Mouse (Mus musculus): ENCODE results near the gene Pigo. TPM values are rescaled to one million over a fixed set of nuclear protein-coding genes. Genes with fewer than 3 reads are reported as not detected.

Gene Pigo
- polyA plus RNA-seq, 1 experiment from 2014 or later: 16.6 TPM

DNA sequence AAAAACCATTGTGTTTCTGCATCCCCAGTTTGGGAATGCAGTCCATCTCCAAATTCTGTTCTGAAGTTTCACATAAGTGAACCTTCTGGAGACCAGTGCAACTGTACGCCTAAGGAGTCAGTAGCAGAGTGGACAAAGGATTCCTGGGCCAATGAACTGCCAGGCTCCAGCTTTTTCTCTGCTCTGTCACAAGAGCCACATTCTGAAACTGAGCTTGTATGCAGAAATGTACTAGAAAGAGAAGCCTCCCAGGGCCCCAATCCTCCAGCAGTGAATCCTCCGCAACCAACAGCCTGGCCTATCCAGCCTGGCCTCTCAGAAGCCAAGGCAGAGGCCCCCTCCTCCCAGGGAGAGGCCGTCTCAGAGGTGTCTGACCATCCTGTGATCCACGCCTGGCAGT lies 52.7 kb downstream of the Pigo start:
- Histone ChIP-seq H3K36me3 (ENCODE audit: control insufficient read depth, insufficient read depth, low read length) (peaks cover 11% of the 10 kb centered on the region), H3K27ac (replicated peaks; ENCODE audit: low read depth, low read length) (no peak overlapping the region), H3K9me3 (ENCODE audit: control insufficient read depth, low read length) (no peaks in the 10 kb centered on the region), H3K9ac (ENCODE audit: low read depth, low read length) (no peak overlapping the region), H3K4me3 (ENCODE audit: low read depth, low read length) (no peak overlapping the region), H3K4me1 (ENCODE audit: control insufficient read depth, insufficient read depth, low read length) (no peaks in the 10 kb centered on the region), H3K27me3 (replicated peaks; ENCODE audit: control insufficient read depth, insufficient read depth, low read length) (no peaks in the 10 kb centered on the region), H3K4me2 (ENCODE audit: low read depth, low read length) (no peak overlapping the region)
- WGBS: 78% methylated on average over 4 of the region's 4 CpGs
- DNase-seq (ENCODE audit: low spot score): no peak
- ATAC-seq (ENCODE audit: low read depth): no peak

DNA sequence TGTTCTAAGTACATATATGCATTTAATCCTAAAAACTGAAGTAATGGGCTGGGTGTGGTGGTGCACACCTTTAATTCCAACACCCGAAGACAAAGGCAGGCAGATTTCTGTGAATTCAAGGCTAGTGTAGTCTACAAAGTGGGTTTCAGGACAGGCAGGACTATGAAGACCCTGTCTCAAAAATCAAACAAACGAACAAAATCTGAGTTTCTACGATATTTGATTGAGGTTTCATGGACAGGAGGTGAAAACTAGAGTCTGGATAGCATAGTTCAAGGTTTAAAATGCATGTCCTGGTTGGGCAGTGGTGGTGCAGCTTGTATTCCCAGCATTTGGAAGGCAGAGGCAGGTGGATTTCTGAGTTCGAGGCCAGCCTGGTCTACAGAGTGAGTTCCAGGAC lies 56.3 kb downstream of the Pigo start, which contains the start of gene 1700022I11Rik:
1700022I11Rik (plus strand) TSS at position 301 of the 400 bp plus-strand sequence.
- H3K4me1 ChIP-seq (ENCODE audit: control insufficient read depth, insufficient read depth, low read length): no peaks in the 10 kb centered on the region
- H3K4me2 ChIP-seq (ENCODE audit: low read depth, low read length): no peak within 1 kb of the TSS
- ATAC-seq (ENCODE audit: low read depth) (no peak), DNase-seq (ENCODE audit: low spot score) (no peak)
- H3K36me3 ChIP-seq (ENCODE audit: control insufficient read depth, insufficient read depth, low read length): no peaks in the 10 kb centered on the region
- no peaks in the 10 kb centered on the region for H3K9me3 ChIP-seq (ENCODE audit: control insufficient read depth, low read length)
- no peaks in the 10 kb centered on the region for H3K27me3 ChIP-seq (replicated peaks; ENCODE audit: control insufficient read depth, insufficient read depth, low read length)
- no peak within 1 kb of the TSS for H3K9ac ChIP-seq (ENCODE audit: low read depth, low read length)
- no peak within 1 kb of the TSS for H3K4me3 ChIP-seq (ENCODE audit: low read depth, low read length)
- WGBS: 91% methylated on average over 4 of the region's 4 CpGs
- no peak within 1 kb of the TSS for H3K27ac ChIP-seq (replicated peaks; ENCODE audit: low read depth, low read length)

Other genes with a start within 250 kb of the Pigo start
- gene Fam205a1, start 171.9 kb downstream of the Pigo start, polyA plus RNA-seq (2014; fragmentation: Nextera tagmentation; extraction: Ambion mirVana): 0.05 TPM in 1 of 2 replicates, not detected in the other
- gene Gm12394, start 169.0 kb downstream of the Pigo start, polyA plus RNA-seq (2014; fragmentation: Nextera tagmentation; extraction: Ambion mirVana): 0.15 TPM in 1 of 2 replicates, not detected in the other
- 0.28 and 1.4 TPM in 2 replicates for gene Fam205c, start 151.6 kb downstream of the Pigo start, polyA plus RNA-seq (2014; fragmentation: Nextera tagmentation; extraction: Ambion mirVana)
- gene Phf24, start 109.2 kb downstream of the Pigo start, polyA plus RNA-seq (2014; fragmentation: Nextera tagmentation; extraction: Ambion mirVana): 4.9 and 5.7 TPM in 2 replicates
- 11.9 and 15.4 TPM in 2 replicates for gene Dnajb5, start 76.0 kb downstream of the Pigo start, polyA plus RNA-seq (2014; fragmentation: Nextera tagmentation; extraction: Ambion mirVana)
- gene 1700022I11Rik, start 56.2 kb downstream of the Pigo start, polyA plus RNA-seq (2014; fragmentation: Nextera tagmentation; extraction: Ambion mirVana): 0.28 and 0.75 TPM in 2 replicates
- 471 and 523 TPM in 2 replicates for gene Vcp, start 25.3 kb downstream of the Pigo start, polyA plus RNA-seq (2014; fragmentation: Nextera tagmentation; extraction: Ambion mirVana)
- 14.8 and 16.6 TPM in 2 replicates for gene Fancg, start 15.3 kb downstream of the Pigo start, polyA plus RNA-seq (2014; fragmentation: Nextera tagmentation; extraction: Ambion mirVana)
- gene Stoml2, start 5.9 kb upstream of the Pigo start, polyA plus RNA-seq (2014; fragmentation: Nextera tagmentation; extraction: Ambion mirVana): 285 and 305 TPM in 2 replicates
- 9.5 TPM in 2 replicates for gene Fam214b, start 20.4 kb upstream of the Pigo start, polyA plus RNA-seq (2014; fragmentation: Nextera tagmentation; extraction: Ambion mirVana)
- gene Unc13b, start 33.1 kb upstream of the Pigo start, polyA plus RNA-seq (2014; fragmentation: Nextera tagmentation; extraction: Ambion mirVana): 5.5 TPM in 2 replicates
- gene Atp8b5, start 241.3 kb upstream of the Pigo start, polyA plus RNA-seq (2014; fragmentation: Nextera tagmentation; extraction: Ambion mirVana): 0.14 and 0.36 TPM in 2 replicates